Mouse (Mus musculus) stomach, postnatal 0 days (tissue): ENCODE data around the gene Aurkc.
"Not testable (repeated sequence)": the region's sequence is repeated elsewhere in the genome, so short reads cannot be mapped to it uniquely, and the experiment has no call there.

Experiments
- CTCF ChIP-seq: IDR thresholded peaks from 2 replicates; pipeline ENCODE4 v1.5.1; 2016; ENCODE audit warnings: antibody characterized with exemption, low read depth, mild to moderate bottlenecking, moderate library complexity
- EP300 ChIP-seq: optimal IDR thresholded peaks from 2 replicates; pipeline ENCODE3; 2016; ENCODE audit warnings: antibody characterized with exemption

DNA sequence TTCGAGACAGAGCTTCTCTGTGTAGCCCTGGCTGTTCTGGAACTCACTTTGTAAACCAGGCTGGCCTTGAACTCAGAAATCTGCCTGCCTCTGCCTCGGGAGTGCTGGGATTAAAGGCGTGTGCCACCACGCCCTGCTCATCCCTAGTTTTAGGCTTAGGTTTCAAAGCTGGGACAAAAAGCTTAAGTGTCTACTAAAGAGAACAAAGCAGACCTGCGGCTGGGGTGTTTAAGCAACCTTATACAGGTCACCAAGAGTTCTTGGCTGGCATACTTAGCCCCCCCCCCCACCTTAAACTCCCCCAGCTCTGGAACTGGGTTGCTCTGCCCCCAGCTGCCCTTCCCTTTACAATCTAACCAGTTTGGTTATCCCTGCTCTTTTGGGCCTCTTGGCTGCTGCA is 10.3 kb downstream of the Aurkc start:
- not testable (repeated sequence) for TF ChIP-seq CTCF, EP300
